10 mouse cellular contexts compared by ENCODE assay signal in the genomic region with DNA sequence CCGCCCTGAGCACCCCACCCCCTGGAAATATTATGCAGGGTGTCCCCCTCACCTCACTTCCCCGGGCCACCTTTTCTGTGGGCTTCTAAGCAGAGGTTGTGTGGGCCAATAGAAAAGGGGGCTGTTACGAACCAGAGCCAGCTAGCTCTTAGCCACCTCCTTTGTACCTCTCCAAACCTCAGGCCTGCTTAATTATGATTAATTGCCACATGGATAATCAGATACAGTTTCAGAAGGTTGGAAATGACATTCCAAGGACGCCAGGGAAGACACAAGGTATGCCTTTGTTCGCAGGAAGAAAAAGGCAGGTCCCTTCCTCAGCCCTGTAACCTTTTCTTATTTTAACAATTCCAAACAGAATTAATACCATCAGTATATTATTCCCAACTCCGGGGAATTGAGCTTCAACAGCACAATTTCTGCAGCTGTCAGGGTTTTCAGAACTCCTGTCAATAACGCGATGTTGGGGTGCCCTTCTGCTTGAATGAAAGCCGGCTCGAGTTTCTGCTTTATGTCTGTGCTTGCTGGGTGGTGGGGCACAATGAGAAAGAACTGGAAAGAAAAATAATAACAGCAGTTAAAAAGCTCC.
DNase-seq lines count a peak whose midpoint lies in the region; ATAC-seq and TF ChIP-seq lines count a peak whose summit lies in the region.
"Had no signal": no experiment of that assay in that cellular context is flagged by ENCODE, and none has a peak within 500 bp of the region (broad histone marks: within the 10 kb centered on the region; RNA-seq: fewer than 3 reads in every experiment).

No protein-coding gene starts in this region.

- TF ChIP-seq CTCF in gastrocnemius, adult 2 months (IDR thresholded peaks at IDR 0.05), result no peak

- H3K9ac ChIP-seq in lung, embryonic 16.5 days (ENCODE audit: low read length), result 0 out of 2 replicates have a peak overlapping the region, but pooled peaks have one; percentile 4
- H3K9ac ChIP-seq in stomach, embryonic 15.5 days, result no peak overlapping the region
- H3K9ac ChIP-seq: neural tube, embryonic 12.5 days had no signal

- H3K4me1 ChIP-seq in lung, embryonic 16.5 days (replicated peaks; ENCODE audit: control insufficient read depth, insufficient read depth, low read length), result peaks cover 21% of the 10 kb centered on the region
- peaks cover 34% of the 10 kb centered on the region for H3K4me1 ChIP-seq in limb, embryonic 10.5 days
- peaks cover 12% of the 10 kb centered on the region for H3K4me1 ChIP-seq in stomach, embryonic 15.5 days

- H3K36me3 ChIP-seq in lung, embryonic 16.5 days (ENCODE audit: control insufficient read depth, insufficient read depth, low read length), result no peaks in the 10 kb centered on the region
- no peaks in the 10 kb centered on the region for H3K36me3 ChIP-seq in limb, embryonic 10.5 days
- no peaks in the 10 kb centered on the region for H3K36me3 ChIP-seq in stomach, embryonic 15.5 days
- H3K36me3 ChIP-seq: neural tube, embryonic 12.5 days had no signal

- no peak for DNase-seq in gastrocnemius, adult 2 months
- no peak for DNase-seq in gastrocnemius, postnatal 4 days (ENCODE audit: low spot score in 2 of 2)
- no peak for DNase-seq in lung, postnatal 4 days
- peak; percentile 56 for DNase-seq in limb, embryonic 10.5 days (ENCODE audit: low spot score)
- DNase-seq in spleen, adult 12 weeks (ENCODE audit: low spot score), result no peak
- DNase-seq in adrenal gland, postnatal 14 days, result no peak

- intact Hi-C loops in gastrocnemius, adult 2 months (cut with DNase I), result no loop called here

- WGBS in lung, embryonic 16.5 days, result 32% methylated on average over 10 of the region's 10 CpGs
- 35% methylated on average over 10 of the region's 10 CpGs for WGBS in limb, embryonic 10.5 days
- WGBS in stomach, embryonic 15.5 days, result 45% methylated on average over 10 of the region's 10 CpGs

- no peaks in the 10 kb centered on the region for H3K27me3 ChIP-seq in lung, embryonic 16.5 days (ENCODE audit: control insufficient read depth, insufficient read depth, low read depth, low read length)
- H3K27me3 ChIP-seq in limb, embryonic 10.5 days (ENCODE audit: low read depth, poor library complexity, severe bottlenecking), result no peaks in the 10 kb centered on the region
- H3K27me3 ChIP-seq in stomach, embryonic 15.5 days (replicated peaks), result no peaks in the 10 kb centered on the region
- H3K27me3 ChIP-seq: neural tube, embryonic 12.5 days; Patski had no signal

- H3K4me2 ChIP-seq in lung, embryonic 16.5 days (ENCODE audit: low read depth, low read length), result no peak overlapping the region
- no peak overlapping the region for H3K4me2 ChIP-seq in stomach, embryonic 15.5 days
- H3K4me2 ChIP-seq: neural tube, embryonic 12.5 days had no signal

- 0 out of 2 replicates have a peak overlapping the region, but pooled peaks have one; percentile 20 for H3K27ac ChIP-seq in gastrocnemius, adult 2 months
- H3K27ac ChIP-seq in lung, embryonic 16.5 days (ENCODE audit: low read length), result peak overlapping the region; percentile 82
- H3K27ac ChIP-seq in limb, embryonic 10.5 days, result peak overlapping the region; percentile 89
- peak overlapping the region; percentile 23; the same call in 1 of the 2 replicates for H3K27ac ChIP-seq in stomach, embryonic 15.5 days
- H3K27ac ChIP-seq: neural tube, embryonic 12.5 days had no signal

- H3K9me3 ChIP-seq in lung, embryonic 16.5 days (ENCODE audit: control insufficient read depth, low read length), result no peaks in the 10 kb centered on the region
- H3K9me3 ChIP-seq in limb, embryonic 10.5 days (replicated peaks), result no peaks in the 10 kb centered on the region
- H3K9me3 ChIP-seq in stomach, embryonic 15.5 days, result no peaks in the 10 kb centered on the region
- H3K9me3 ChIP-seq: neural tube, embryonic 12.5 days had no signal

- ATAC-seq in lung, embryonic 16.5 days (ENCODE audit: low read depth), result no peak
- no peak for ATAC-seq in stomach, embryonic 15.5 days (ENCODE audit: insufficient read depth, low FRiP score, low read depth)

- H3K4me3 ChIP-seq in gastrocnemius, adult 2 months, result no peak overlapping the region
- no peak overlapping the region for H3K4me3 ChIP-seq in lung, embryonic 16.5 days (ENCODE audit: low read length)
- peak overlapping the region; percentile 19 for H3K4me3 ChIP-seq in limb, embryonic 10.5 days
- H3K4me3 ChIP-seq in stomach, embryonic 15.5 days (replicated peaks), result no peak overlapping the region
- H3K4me3 ChIP-seq: neural tube, embryonic 12.5 days had no signal

Comparison
In these comparisons a context has a peak if more than half of its experiments do, and no peak if none do; other contexts are left out.
1. H3K27ac ChIP-seq: peak in every context shown above with its lines; median percentile 89 in limb, embryonic 10.5 days; 82 in lung, embryonic 16.5 days; 23 in stomach, embryonic 15.5 days; 20 in gastrocnemius, adult 2 months.